Mouse (Mus musculus): ENCODE measurements around the gene Tex36. TPM values are rescaled to one million over a fixed set of nuclear protein-coding genes. Genes with fewer than 3 reads are reported as not detected.

The Tex36 gene
- not detected in 2 replicates for polyA plus RNA-seq (2012; rRNA removed)
- polyA plus RNA-seq (2014; fragmentation: Nextera tagmentation; extraction: Ambion mirVana) = not detected in 2 replicates

DNA sequence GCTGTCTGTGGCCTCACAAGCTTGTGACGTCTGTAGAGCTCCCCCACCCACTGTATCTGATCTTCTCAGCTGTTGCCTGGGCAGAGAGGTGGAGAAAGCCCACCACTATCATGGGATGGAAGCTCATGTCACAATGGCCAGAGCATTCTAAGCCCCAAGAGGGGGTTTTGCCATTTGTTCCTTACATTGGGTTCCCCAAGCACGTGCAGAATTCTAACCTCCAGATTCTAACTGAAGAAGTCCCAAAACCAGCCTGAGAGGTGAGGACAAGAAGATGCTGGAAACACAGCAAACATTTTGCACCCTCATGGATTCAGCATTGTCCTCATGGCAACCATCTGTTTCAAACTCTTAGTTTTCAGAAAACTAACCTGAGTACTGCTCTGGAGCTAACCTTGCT lies at the start of gene Tex36:
Gene Tex36 (minus strand): TSS at position 101 of the 400 bp plus-strand sequence.
- WGBS (ENCODE audit: insufficient replicate concordance) = 29% methylated on average over 2 of the region's 2 CpGs
- no peaks in the 10 kb centered on the region for H3K36me3 ChIP-seq (replicated peaks; ENCODE audit: control insufficient read depth, insufficient read depth, low read depth)
- H3K27ac ChIP-seq = no peak within 1 kb of the TSS
- H3K4me2 ChIP-seq (ENCODE audit: low read depth) = no peak within 1 kb of the TSS
- H3K4me1 ChIP-seq (replicated peaks; ENCODE audit: control insufficient read depth in 2 of 2, insufficient read depth in 2 of 2, low read length in 1 of 2) = no peaks in the 10 kb centered on the region
- H3K9ac ChIP-seq (replicated peaks) = no peak within 1 kb of the TSS
- no peak for TF ChIP-seq CTCF (IDR thresholded peaks at IDR 0.05; ENCODE audit: low read depth)
- TF ChIP-seq EP300 (IDR thresholded peaks at IDR 0.05; ENCODE audit: low read depth) = no peak
- DNase-seq (ENCODE audit: low read depth in 3 of 3, low spot score in 3 of 3) = no peak
- H3K4me3 ChIP-seq (ENCODE audit: insufficient read depth in 1 of 2, low read depth in 2 of 2, low read length in 2 of 2) = no peak within 1 kb of the TSS
- no peaks in the 10 kb centered on the region for H3K27me3 ChIP-seq (ENCODE audit: control insufficient read depth, insufficient read depth, low read length)
- ATAC-seq (ENCODE audit: insufficient read depth) = no peak
- no peaks in the 10 kb centered on the region for H3K9me3 ChIP-seq (ENCODE audit: control insufficient read depth, low read length)

- H3K27me3 ChIP-seq (ENCODE audit: control insufficient read depth, insufficient read depth, low read length) = no peaks in the 10 kb centered on the region
- ATAC-seq (ENCODE audit: insufficient read depth) = no peak
- no peak for DNase-seq (ENCODE audit: low read depth in 3 of 3, low spot score in 3 of 3)
- WGBS (ENCODE audit: insufficient replicate concordance) = 78% methylated on average over 6 of the region's 6 CpGs
- no peaks in the 10 kb centered on the region for H3K4me1 ChIP-seq (replicated peaks; ENCODE audit: control insufficient read depth in 2 of 2, insufficient read depth in 2 of 2, low read length in 1 of 2)
- H3K4me2 ChIP-seq (ENCODE audit: low read depth) = no peak overlapping the region
- peaks cover 80% of the 10 kb centered on the region for H3K36me3 ChIP-seq (replicated peaks; ENCODE audit: control insufficient read depth, insufficient read depth, low read depth)
- no peak for TF ChIP-seq EP300 (IDR thresholded peaks at IDR 0.05; ENCODE audit: low read depth)
- no peak for TF ChIP-seq CTCF (IDR thresholded peaks at IDR 0.05; ENCODE audit: low read depth)
- no peaks in the 10 kb centered on the region for H3K9me3 ChIP-seq (ENCODE audit: control insufficient read depth, low read length)
- no peak overlapping the region for H3K9ac ChIP-seq (replicated peaks)
- no peak overlapping the region for H3K4me3 ChIP-seq (ENCODE audit: insufficient read depth in 1 of 2, low read depth in 2 of 2, low read length in 2 of 2)
- H3K27ac ChIP-seq = no peak overlapping the region
These were observed 43.8 kb upstream of the Tex36 start for GRCm38 (mm10) chr7:133645716-133646115.

DNA sequence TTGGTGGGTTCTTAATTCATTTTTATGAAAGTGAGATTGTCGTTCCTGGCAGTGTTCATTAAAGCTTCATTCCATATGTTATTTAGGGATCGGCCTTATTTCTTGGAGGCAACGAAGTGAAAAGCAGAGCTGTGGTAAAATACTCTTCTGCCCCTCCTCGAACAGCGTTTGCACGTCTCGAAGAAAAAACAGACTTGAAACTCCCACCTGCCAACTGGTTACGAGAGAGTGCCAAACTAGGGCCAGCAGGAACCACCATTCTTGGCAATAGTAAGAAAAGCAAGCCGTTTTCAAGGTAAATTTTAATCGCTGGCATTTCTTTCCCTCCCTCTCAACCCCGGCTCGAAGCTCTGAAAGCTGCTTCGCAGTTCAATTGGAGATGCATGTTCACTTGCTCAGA lies 36.9 kb upstream of the Tex36 start:
- H3K9ac ChIP-seq (replicated peaks) = peak overlapping the region; percentile 89
- DNase-seq (ENCODE audit: low read depth in 3 of 3, low spot score in 3 of 3) = no peak
- WGBS (ENCODE audit: insufficient replicate concordance) = 82% methylated on average over 13 of the region's 13 CpGs

DNA sequence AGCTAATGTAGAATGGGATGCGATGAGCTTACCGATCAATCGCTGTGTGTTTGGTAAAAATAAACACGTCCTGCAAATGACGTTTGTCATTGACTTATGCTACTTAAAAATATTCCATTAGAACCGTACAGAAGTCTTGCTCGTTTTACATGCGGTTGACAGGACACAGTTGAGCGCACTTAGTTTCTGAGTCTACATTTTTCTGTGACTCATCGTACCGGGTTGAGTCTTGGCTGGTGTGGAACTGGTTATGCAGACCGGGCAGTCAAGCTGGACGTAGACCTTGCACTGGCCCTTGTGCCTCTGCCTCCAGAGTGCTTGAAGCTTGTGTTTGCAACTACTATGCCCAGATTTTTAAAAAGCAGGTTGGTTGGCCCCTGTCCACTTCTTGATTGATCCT lies 36.3 kb upstream of the Tex36 start:
- DNase-seq (ENCODE audit: low read depth in 3 of 3, low spot score in 3 of 3) = peak in 1 of 3 experiments; percentile 14
- H3K36me3 ChIP-seq (replicated peaks; ENCODE audit: control insufficient read depth, insufficient read depth, low read depth) = peaks cover 27% of the 10 kb centered on the region
- no peak for ATAC-seq (ENCODE audit: insufficient read depth)
- H3K27me3 ChIP-seq (ENCODE audit: control insufficient read depth, insufficient read depth, low read length) = no peaks in the 10 kb centered on the region
- H3K9ac ChIP-seq (replicated peaks) = peak overlapping the region; percentile 89
- TF ChIP-seq EP300 (IDR thresholded peaks at IDR 0.05; ENCODE audit: low read depth) (no peak), CTCF (IDR thresholded peaks at IDR 0.05; ENCODE audit: low read depth) (no peak)
- H3K4me3 ChIP-seq (ENCODE audit: insufficient read depth in 1 of 2, low read depth in 2 of 2, low read length in 2 of 2) = peak overlapping the region; percentile 96 to 97
- H3K4me1 ChIP-seq (replicated peaks; ENCODE audit: control insufficient read depth in 2 of 2, insufficient read depth in 2 of 2, low read length in 1 of 2) = peaks cover 3 to 8% of the 10 kb centered on the region in 2 experiments; a peak in 2 of 4 replicates
- peak overlapping the region; percentile 95 for H3K4me2 ChIP-seq (ENCODE audit: low read depth)
- H3K27ac ChIP-seq = no peak overlapping the region; the same call in 1 of the 2 replicates
- 5% methylated on average over 13 of the region's 13 CpGs for WGBS (ENCODE audit: insufficient replicate concordance)
- H3K9me3 ChIP-seq (ENCODE audit: control insufficient read depth, low read length) = no peaks in the 10 kb centered on the region

More for the DNA sequence above, 36.9 kb upstream of the Tex36 start:
- no peak overlapping the region for H3K27ac ChIP-seq
- H3K36me3 ChIP-seq (replicated peaks; ENCODE audit: control insufficient read depth, insufficient read depth, low read depth) = peaks cover 32% of the 10 kb centered on the region
- peak overlapping the region; percentile 96 to 97; a peak in 3 of 4 replicates for H3K4me3 ChIP-seq (ENCODE audit: insufficient read depth in 1 of 2, low read depth in 2 of 2, low read length in 2 of 2)
- no peak for ATAC-seq (ENCODE audit: insufficient read depth)
- H3K27me3 ChIP-seq (ENCODE audit: control insufficient read depth, insufficient read depth, low read length) = no peaks in the 10 kb centered on the region
- H3K4me2 ChIP-seq (ENCODE audit: low read depth) = peak overlapping the region; percentile 95
- H3K9me3 ChIP-seq (ENCODE audit: control insufficient read depth, low read length) = no peaks in the 10 kb centered on the region
- H3K4me1 ChIP-seq (replicated peaks; ENCODE audit: control insufficient read depth in 2 of 2, insufficient read depth in 2 of 2, low read length in 1 of 2) = peaks cover 3 to 8% of the 10 kb centered on the region in 2 experiments; a peak in 2 of 4 replicates
- TF ChIP-seq CTCF (IDR thresholded peaks at IDR 0.05; ENCODE audit: low read depth) (no peak), EP300 (IDR thresholded peaks at IDR 0.05; ENCODE audit: low read depth) (no peak)

DNA sequence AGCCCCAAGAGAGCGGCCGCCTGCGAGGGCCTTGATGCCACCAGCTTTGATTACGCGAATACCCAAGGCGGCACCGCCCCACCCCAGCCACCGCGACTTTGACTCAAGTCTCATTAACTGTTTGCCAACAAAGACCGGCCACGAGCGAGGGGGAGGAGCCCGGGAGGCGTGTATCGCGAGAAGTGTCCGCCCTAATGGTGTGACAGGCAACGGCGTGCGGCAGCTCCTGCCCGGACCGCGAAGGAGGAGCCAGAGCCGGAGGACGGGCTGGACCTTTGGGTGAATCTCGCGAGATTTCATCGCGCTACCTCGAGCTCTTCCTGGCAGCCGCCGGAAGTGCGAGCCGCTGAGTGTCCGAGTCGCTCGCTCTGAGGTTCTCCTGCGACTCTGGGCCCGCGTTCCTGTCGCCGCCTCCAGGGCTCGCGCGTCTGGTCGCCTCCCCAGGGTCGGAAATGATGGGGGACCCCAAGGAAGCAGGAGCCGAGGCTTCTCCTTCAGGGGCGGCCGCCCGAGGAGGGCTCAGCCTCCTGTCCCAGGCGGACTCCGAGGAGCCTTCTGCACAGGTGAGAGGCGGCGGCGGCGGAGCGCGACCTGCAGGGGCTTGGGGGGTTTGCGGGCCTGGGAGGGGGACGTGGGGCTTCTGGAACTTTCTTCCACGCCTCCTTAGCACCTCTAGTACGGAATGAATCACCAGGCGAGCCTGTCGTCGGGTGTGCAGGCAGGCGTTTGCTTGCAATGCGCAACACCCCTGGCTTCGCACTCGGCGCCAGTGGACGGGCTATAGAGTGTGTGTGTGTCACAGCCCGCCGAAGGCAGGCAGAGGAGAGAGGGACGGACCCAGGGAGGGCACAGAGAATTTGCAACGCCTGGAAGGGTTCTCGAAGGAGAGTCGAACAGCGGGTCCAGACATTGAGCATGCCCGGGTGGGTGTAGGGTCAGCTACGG lies 35.7 kb upstream of the Tex36 start, which contains the start of gene Edrf1:
Gene Edrf1 (plus strand): TSS at position 183 of the 945 bp plus-strand sequence.
- H3K9ac ChIP-seq (replicated peaks) = peak within 1 kb of the TSS; percentile 89
- peak within 1 kb of the TSS; percentile 95 for H3K4me2 ChIP-seq (ENCODE audit: low read depth)
- H3K36me3 ChIP-seq (replicated peaks; ENCODE audit: control insufficient read depth, insufficient read depth, low read depth) = peaks cover 22% of the 10 kb centered on the region
- H3K27ac ChIP-seq = peak within 1 kb of the TSS; percentile 69
- H3K27me3 ChIP-seq (ENCODE audit: control insufficient read depth, insufficient read depth, low read length) = no peaks in the 10 kb centered on the region
- H3K4me1 ChIP-seq (replicated peaks; ENCODE audit: control insufficient read depth in 2 of 2, insufficient read depth in 2 of 2, low read length in 1 of 2) = peaks cover 3 to 8% of the 10 kb centered on the region in 2 experiments; a peak in 2 of 4 replicates
- no peaks in the 10 kb centered on the region for H3K9me3 ChIP-seq (ENCODE audit: control insufficient read depth, low read length)
- DNase-seq (ENCODE audit: low read depth in 3 of 3, low spot score in 3 of 3) = peak; percentile 99
- TF ChIP-seq CTCF (IDR thresholded peaks at IDR 0.05; ENCODE audit: low read depth) (peak; percentile 16; the same call in 1 of the 2 replicates), EP300 (IDR thresholded peaks at IDR 0.05; ENCODE audit: low read depth) (peak; percentile 83)
- WGBS (ENCODE audit: insufficient replicate concordance) = under 1% methylated on average over 81 of the region's 81 CpGs
- peak; percentile 96 for ATAC-seq (ENCODE audit: insufficient read depth)
- peak within 1 kb of the TSS; percentile 96 to 97 for H3K4me3 ChIP-seq (ENCODE audit: insufficient read depth in 1 of 2, low read depth in 2 of 2, low read length in 2 of 2)
